ENCODE assay signal across 27 mouse cellular contexts in the genomic region with DNA sequence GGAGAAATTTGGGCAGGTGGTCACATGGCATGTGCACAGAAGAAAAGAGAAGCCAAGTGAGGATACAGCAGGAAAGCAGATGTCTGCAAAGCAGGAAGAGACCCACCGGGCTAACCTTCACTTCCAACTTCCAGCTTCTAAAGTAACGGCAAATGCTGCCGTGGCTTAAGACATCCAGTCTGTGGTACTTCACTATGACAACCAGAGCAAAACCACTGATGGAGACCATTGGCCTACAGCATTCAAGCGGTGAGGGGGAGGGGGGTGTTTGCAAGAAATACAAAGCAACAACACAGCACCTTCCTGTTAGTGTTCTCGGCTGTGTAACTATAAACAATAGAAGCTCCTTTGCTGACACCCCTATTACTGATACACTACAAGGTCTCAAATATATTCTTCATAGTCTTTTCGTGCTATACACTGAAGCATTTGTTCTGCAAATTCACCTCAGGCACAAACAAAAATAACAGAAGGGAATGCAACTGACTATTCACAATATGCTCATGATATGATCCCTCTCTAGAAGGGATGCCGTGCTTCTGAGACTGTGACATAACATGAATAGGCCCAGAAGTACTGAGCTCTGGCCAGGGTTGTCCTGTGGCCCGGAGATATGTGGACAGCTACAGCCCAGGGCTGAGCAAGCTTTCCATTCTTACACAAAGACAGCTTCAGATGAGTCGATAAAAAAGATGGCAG.
DNase-seq lines count a peak whose midpoint lies in the region; ATAC-seq and TF ChIP-seq lines count a peak whose summit lies in the region.
"Had no signal": no experiment of that assay in that cellular context is flagged by ENCODE, and none has a peak within 500 bp of the region (broad histone marks: within the 10 kb centered on the region; RNA-seq: fewer than 3 reads in every experiment).

No protein-coding gene starts in this region.

- H3K4me2 ChIP-seq in hindbrain, embryonic 14.5 days (replicated peaks): no peak overlapping the region
- H3K4me2 ChIP-seq in hindbrain, embryonic 11.5 days (replicated peaks; ENCODE audit: low read depth, low read length): no peak overlapping the region
- no peak overlapping the region for H3K4me2 ChIP-seq in midbrain, embryonic 16.5 days (ENCODE audit: low read length)
- H3K4me2 ChIP-seq: embryonic facial prominence, embryonic 13.5 days; heart, embryonic 12.5 days; limb, embryonic 15.5 days; liver, embryonic 13.5 days had no signal

- no peaks in the 10 kb centered on the region for H3K27me3 ChIP-seq in hindbrain, embryonic 14.5 days (ENCODE audit: control insufficient read depth, insufficient read depth, low read length)
- H3K27me3 ChIP-seq in hindbrain, embryonic 11.5 days (ENCODE audit: control insufficient read depth, insufficient read depth, low read length): no peaks in the 10 kb centered on the region
- no peaks in the 10 kb centered on the region for H3K27me3 ChIP-seq in midbrain, embryonic 16.5 days (ENCODE audit: control insufficient read depth, insufficient read depth, low read depth, low read length)
- H3K27me3 ChIP-seq: CH12.LX; embryonic facial prominence, embryonic 13.5 days; heart, embryonic 12.5 days; limb, embryonic 15.5 days; liver, embryonic 13.5 days had no signal

- 0 out of 2 replicates have a peak, but pooled peaks have one; percentile 17 for ATAC-seq in hindbrain, embryonic 14.5 days (ENCODE audit: low FRiP score)
- ATAC-seq in hindbrain, embryonic 11.5 days (ENCODE audit: low FRiP score): no peak
- peak; percentile 82 for ATAC-seq in midbrain, embryonic 16.5 days
- ATAC-seq: intestine, postnatal 0 days; lung, postnatal 0 days had no signal

- H3K27ac ChIP-seq in hindbrain, embryonic 14.5 days: no peak overlapping the region
- H3K27ac ChIP-seq in hindbrain, embryonic 11.5 days (ENCODE audit: low read depth, low read length): no peak overlapping the region
- peak overlapping the region; percentile 24; the same call in 1 of the 2 replicates for H3K27ac ChIP-seq in left cerebral cortex, adult 2 months
- no peak overlapping the region for H3K27ac ChIP-seq in midbrain, embryonic 16.5 days (ENCODE audit: low read length)
- H3K27ac ChIP-seq: embryonic facial prominence, embryonic 13.5 days; heart, adult 2 months; limb, embryonic 10.5 days; limb, embryonic 15.5 days; liver, embryonic 13.5 days had no signal

- H3K4me3 ChIP-seq in hindbrain, embryonic 14.5 days (replicated peaks; ENCODE audit: low read length): no peak overlapping the region
- no peak overlapping the region for H3K4me3 ChIP-seq in hindbrain, embryonic 11.5 days (ENCODE audit: low read depth, low read length)
- H3K4me3 ChIP-seq in left cerebral cortex, adult 2 months: no peak overlapping the region
- H3K4me3 ChIP-seq in midbrain, embryonic 16.5 days (ENCODE audit: low read depth, low read length): no peak overlapping the region
- H3K4me3 ChIP-seq: embryonic facial prominence, embryonic 13.5 days; heart, adult 2 months; heart, embryonic 12.5 days; limb, embryonic 10.5 days; limb, embryonic 15.5 days; liver, embryonic 13.5 days; megakaryocyte, embryonic 14.5 days had no signal

- 62% methylated on average over 9 of the region's 9 CpGs for WGBS in hindbrain, embryonic 14.5 days
- WGBS in hindbrain, embryonic 11.5 days: 81% methylated on average over 9 of the region's 9 CpGs
- 62% methylated on average over 9 of the region's 9 CpGs for WGBS in midbrain, embryonic 16.5 days

- H3K9ac ChIP-seq in hindbrain, embryonic 14.5 days: no peak overlapping the region
- no peak overlapping the region for H3K9ac ChIP-seq in hindbrain, embryonic 11.5 days (ENCODE audit: low read depth, low read length)
- no peak overlapping the region for H3K9ac ChIP-seq in midbrain, embryonic 16.5 days (ENCODE audit: low read depth, low read length)
- H3K9ac ChIP-seq: embryonic facial prominence, embryonic 13.5 days; heart, embryonic 12.5 days; limb, embryonic 15.5 days; liver, embryonic 13.5 days had no signal

- no peaks in the 10 kb centered on the region for H3K9me3 ChIP-seq in hindbrain, embryonic 14.5 days (ENCODE audit: control insufficient read depth, low read length)
- H3K9me3 ChIP-seq in hindbrain, embryonic 11.5 days (ENCODE audit: control insufficient read depth, low read length): no peaks in the 10 kb centered on the region
- no peaks in the 10 kb centered on the region for H3K9me3 ChIP-seq in midbrain, embryonic 16.5 days (replicated peaks; ENCODE audit: control insufficient read depth, low read length, poor library complexity, severe bottlenecking)
- H3K9me3 ChIP-seq: embryonic facial prominence, embryonic 13.5 days; heart, embryonic 12.5 days; limb, embryonic 10.5 days; limb, embryonic 15.5 days; liver, embryonic 13.5 days; megakaryocyte, embryonic 14.5 days had no signal

- DNase-seq in cerebellum, postnatal 10 days: peak; percentile 6 to 10
- DNase-seq in cerebellum, postnatal 25 days: no peak
- DNase-seq in hindbrain, embryonic 14.5 days (ENCODE audit: low spot score): no peak
- DNase-seq in hindbrain, embryonic 11.5 days (ENCODE audit: low spot score): no peak
- DNase-seq in left cerebral cortex, adult 2 months (ENCODE audit: extremely low spot score in 1 of 2, low spot score in 2 of 2): no peak
- DNase-seq in left cerebral cortex, postnatal 36 days (ENCODE audit: low spot score in 2 of 2): no peak
- no peak for DNase-seq in thymus, postnatal 14 days
- DNase-seq: adrenal gland, adult 8-10 months; cerebellum, adult 11 months; cerebellum, adult 9-10 months; gastrocnemius, postnatal 36 days; heart, adult 2 months; heart, postnatal 4 days; kidney, adult 9 months; kidney, postnatal 10 days; liver, embryonic 13.5 days; lung, adult 18-20 months; lung, postnatal 4 days had no signal

- no peaks in the 10 kb centered on the region for H3K4me1 ChIP-seq in hindbrain, embryonic 14.5 days (replicated peaks; ENCODE audit: control insufficient read depth, insufficient read depth, low read length)
- H3K4me1 ChIP-seq in hindbrain, embryonic 11.5 days (replicated peaks; ENCODE audit: control insufficient read depth, insufficient read depth, low read length): no peaks in the 10 kb centered on the region
- peaks cover 5% of the 10 kb centered on the region; the same call in 1 of the 2 replicates for H3K4me1 ChIP-seq in midbrain, embryonic 16.5 days (ENCODE audit: control insufficient read depth, insufficient read depth, low read length)
- H3K4me1 ChIP-seq: embryonic facial prominence, embryonic 13.5 days; heart, embryonic 12.5 days; limb, embryonic 10.5 days; limb, embryonic 15.5 days; liver, embryonic 13.5 days had no signal

- TF ChIP-seq CTCF in left cerebral cortex, adult 2 months (IDR thresholded peaks at IDR 0.05): no peak

- intact Hi-C loops in left cerebral cortex, adult 2 months (cut with DNase I): no loop called here
- intact Hi-C loops in left cerebral cortex, postnatal 36 days (cut with DNase I): no loop called here

- no peaks in the 10 kb centered on the region for H3K36me3 ChIP-seq in hindbrain, embryonic 14.5 days (replicated peaks; ENCODE audit: control insufficient read depth, insufficient read depth)
- H3K36me3 ChIP-seq in hindbrain, embryonic 11.5 days (ENCODE audit: control insufficient read depth, insufficient read depth, low read length): no peaks in the 10 kb centered on the region
- no peaks in the 10 kb centered on the region for H3K36me3 ChIP-seq in midbrain, embryonic 16.5 days (ENCODE audit: control insufficient read depth, insufficient read depth, low read length)
- H3K36me3 ChIP-seq: embryonic facial prominence, embryonic 13.5 days; heart, embryonic 12.5 days; limb, embryonic 10.5 days; limb, embryonic 15.5 days; liver, embryonic 13.5 days had no signal

Comparison
In these comparisons a context has a peak if more than half of its experiments do, and no peak if none do; other contexts are left out.
1. DNase-seq: peak in cerebellum, postnatal 10 days (2 of 2); none in cerebellum, postnatal 25 days (0 of 2), hindbrain, embryonic 14.5 days (single experiment), hindbrain, embryonic 11.5 days (single experiment), left cerebral cortex, adult 2 months (0 of 2), left cerebral cortex, postnatal 36 days (0 of 2) and thymus, postnatal 14 days (single experiment).